Mouse (Mus musculus): ENCODE results near the gene Cntnap2.
"Not testable (repeated sequence)": the region's sequence is repeated elsewhere in the genome, so short reads cannot be mapped to it uniquely, and the experiment has no call there.

The Cntnap2 gene

GRCm38 (mm10) chr6:47175356-47176156, 2116.4 kb downstream of the Cntnap2 start:
- peak; percentile 79 for DNase-seq (ENCODE audit: low read depth, low spot score)

- DNase-seq (ENCODE audit: low read depth, low spot score) = not testable (repeated sequence)
Observed at GRCm38 (mm10) chr6:47176157-47176555, 2117.0 kb downstream of the Cntnap2 start.

DNA sequence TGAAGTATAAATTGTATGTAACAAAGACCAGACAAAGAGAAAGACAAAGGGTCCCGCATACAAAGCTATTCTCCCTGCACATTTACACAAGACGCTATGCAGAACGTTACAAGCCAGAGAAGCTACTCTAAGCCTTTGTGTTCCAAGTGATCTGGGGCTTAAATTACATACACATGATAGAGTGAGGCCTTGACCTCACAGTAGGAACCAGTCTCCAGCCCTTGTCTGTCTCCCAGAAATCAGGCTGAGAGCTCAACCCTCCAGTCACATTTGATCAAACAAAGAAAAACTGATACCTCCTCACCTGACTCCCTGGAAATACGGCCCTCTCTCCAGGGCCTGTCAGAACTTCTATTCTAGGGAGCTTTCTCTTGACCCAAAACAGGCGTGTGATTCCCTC, 2122.2 kb downstream of the Cntnap2 start:
- DNase-seq (ENCODE audit: low read depth, low spot score) = peak; percentile 76

DNA sequence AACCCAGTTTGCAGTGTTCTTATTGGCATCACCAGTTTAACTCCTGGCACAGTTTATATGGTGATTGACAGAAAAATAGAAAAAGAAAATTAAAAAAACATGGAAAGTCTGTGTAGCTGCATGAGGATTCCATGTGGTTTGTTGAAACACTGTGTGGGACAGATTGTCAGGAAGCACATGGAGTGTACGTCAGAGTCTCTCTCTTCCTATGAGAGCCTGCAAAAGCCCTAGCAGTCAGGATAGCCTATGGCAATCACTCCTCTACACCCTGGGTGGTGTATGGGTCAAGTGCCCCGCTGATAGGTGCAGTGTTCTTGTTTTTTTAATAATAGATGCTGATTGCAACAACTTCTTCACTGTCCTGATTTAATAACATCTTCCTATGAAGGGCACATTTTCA, 2123.1 kb downstream of the Cntnap2 start:
- DNase-seq (ENCODE audit: low read depth, low spot score) = peak; percentile 70

DNA sequence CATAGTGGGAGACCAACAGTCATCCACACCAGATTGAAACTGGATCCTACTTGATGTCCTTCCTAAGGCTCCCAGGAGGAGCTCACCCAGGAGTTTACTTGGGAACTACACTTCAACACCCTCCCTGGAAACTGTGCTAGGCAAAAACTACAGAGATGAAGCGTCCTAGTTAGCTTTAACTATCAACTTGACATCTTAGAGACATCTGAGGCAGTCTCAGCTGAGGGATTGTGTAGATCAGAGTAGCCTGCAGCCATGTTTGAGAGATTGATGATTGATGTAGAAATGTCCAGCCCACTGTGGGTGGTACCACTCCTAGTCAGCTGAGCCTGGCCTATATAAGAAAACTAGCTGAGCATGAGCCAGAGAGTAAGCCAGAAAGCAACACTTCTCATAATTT, 2123.6 kb downstream of the Cntnap2 start:
- DNase-seq (ENCODE audit: low read depth, low spot score) = peak; percentile 79

DNA sequence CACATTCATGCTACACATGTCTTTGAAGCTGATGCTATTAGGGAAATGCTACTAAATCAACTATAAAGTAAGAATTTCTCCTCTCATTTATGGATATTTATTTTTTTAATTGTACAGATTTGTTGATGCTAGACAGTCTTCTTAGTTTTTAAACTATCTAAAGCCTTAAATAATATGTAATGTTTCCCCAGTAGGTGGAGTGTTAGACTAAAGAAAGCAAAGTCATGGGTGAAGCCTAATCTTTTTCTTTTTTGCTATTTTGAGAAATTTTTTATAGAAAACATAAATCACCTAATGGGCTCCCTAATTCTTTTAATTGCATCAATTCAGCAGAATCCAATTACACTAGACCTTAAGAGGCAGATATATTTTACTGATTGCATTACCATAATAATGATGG, 2124.7 kb downstream of the Cntnap2 start:
- not testable (repeated sequence) for DNase-seq (ENCODE audit: low read depth, low spot score)

GRCm38 (mm10) chr6:47188193-47188592, 2129.0 kb downstream of the Cntnap2 start:
- peak; percentile 90 for DNase-seq (ENCODE audit: low read depth, low spot score)

- DNase-seq (ENCODE audit: low read depth, low spot score) = peak; percentile 84
Observed at GRCm38 (mm10) chr6:47188596-47188995, 2129.4 kb downstream of the Cntnap2 start.

- peak; percentile 92 for DNase-seq (ENCODE audit: low read depth, low spot score)
Observed at GRCm38 (mm10) chr6:47190282-47190681, 2131.1 kb downstream of the Cntnap2 start.

GRCm38 (mm10) chr6:47191277-47191800, 2132.2 kb downstream of the Cntnap2 start:
- peak; percentile 81 for DNase-seq (ENCODE audit: low read depth, low spot score)

- DNase-seq (ENCODE audit: low read depth, low spot score) = no peak
Observed at GRCm38 (mm10) chr6:47191940-47192339, 2132.8 kb downstream of the Cntnap2 start.

GRCm38 (mm10) chr6:47192478-47192877, 2133.3 kb downstream of the Cntnap2 start:
- DNase-seq (ENCODE audit: low read depth, low spot score) = no peak

GRCm38 (mm10) chr6:47197570-47197969, 2138.4 kb downstream of the Cntnap2 start:
- DNase-seq (ENCODE audit: low read depth, low spot score) = no peak

- no peak for DNase-seq (ENCODE audit: low read depth, low spot score)
Observed at GRCm38 (mm10) chr6:47200671-47201070, 2141.5 kb downstream of the Cntnap2 start.

- no peak for DNase-seq (ENCODE audit: low read depth, low spot score)
Observed at GRCm38 (mm10) chr6:47208031-47208430, 2148.9 kb downstream of the Cntnap2 start.

DNA sequence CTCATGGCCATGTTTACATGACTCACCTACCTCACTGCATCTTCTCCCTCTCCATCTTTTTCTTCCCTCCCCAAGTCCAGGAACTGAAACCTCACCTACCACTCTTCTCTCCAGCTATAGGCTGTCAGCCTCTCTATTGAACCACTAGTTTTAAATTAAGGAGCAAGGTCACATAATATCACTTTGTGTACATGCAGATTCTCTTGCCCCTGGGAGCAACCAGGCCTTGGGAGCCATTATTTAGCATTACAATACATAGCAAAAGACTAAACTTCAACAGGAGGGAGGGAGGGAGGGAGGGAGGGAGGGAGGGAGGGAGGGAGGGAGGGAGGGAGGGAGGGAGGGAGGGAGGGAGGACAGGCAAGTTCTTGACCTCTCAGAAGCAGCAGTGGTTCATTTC, 2155.6 kb downstream of the Cntnap2 start:
- DNase-seq (ENCODE audit: low read depth, low spot score) = peak; percentile 70

DNA sequence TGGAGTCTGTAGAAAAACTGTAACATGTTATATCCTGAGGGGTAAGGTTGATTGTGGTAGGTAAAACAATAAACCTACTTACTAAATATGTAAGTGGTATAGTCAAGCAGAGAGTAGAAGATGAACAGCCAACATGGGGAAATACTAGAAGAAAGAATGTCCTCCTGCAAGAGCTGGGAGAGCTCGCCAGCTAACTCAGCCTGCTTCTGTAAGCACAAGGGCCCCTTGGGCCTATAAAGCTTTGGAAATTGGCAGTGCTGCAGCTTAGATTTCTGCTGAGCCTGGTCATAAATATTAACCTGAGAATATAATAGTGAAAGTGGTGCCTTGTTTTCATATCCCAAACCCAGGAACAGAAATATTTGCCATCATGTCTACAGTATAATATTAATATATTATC, 2164.4 kb downstream of the Cntnap2 start:
- DNase-seq (ENCODE audit: low read depth, low spot score) = not testable (repeated sequence)

DNA sequence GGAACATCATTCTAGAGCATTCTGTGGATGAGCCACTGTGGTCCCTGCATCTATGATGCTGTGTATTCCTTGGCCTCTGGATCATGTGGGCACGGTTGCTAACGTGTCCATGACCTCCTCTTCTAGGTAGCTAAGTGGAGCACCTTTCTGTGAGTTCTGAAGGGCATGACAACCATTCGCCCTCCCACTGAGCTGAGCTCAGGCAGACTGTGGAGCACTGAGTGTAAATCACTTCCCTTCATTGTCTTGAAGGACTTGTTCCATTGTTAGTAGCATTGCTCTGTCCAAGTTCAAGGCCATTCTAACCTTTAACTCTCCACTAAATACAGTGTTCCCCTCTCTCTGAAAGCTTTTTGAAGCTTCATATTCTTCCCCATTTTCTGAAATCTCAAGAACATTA, 2166.2 kb downstream of the Cntnap2 start:
- DNase-seq (ENCODE audit: low read depth, low spot score) = peak; percentile 79

DNA sequence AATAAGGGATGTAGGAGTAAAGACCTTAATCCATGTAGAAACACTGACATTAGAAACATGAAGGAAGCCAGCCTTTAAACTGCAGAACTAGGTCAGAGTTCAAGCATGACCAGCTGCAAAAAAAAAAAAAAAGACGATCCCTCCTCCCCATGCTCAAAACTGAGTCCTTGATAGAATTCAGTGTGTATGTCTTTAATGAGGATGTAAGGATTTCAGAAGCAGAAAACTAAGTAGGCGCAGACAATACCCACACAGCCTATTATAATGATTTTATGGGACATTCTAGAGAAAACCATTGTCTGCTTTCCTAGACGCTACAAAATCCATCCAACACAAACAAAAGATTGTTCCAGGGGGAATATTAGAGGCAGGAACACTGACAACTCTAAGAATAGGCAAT, 2168.4 kb downstream of the Cntnap2 start:
- no peak for DNase-seq (ENCODE audit: low read depth, low spot score)

GRCm38 (mm10) chr6:47228676-47229317, 2169.6 kb downstream of the Cntnap2 start:
- DNase-seq (ENCODE audit: low read depth, low spot score) = no peak

DNA sequence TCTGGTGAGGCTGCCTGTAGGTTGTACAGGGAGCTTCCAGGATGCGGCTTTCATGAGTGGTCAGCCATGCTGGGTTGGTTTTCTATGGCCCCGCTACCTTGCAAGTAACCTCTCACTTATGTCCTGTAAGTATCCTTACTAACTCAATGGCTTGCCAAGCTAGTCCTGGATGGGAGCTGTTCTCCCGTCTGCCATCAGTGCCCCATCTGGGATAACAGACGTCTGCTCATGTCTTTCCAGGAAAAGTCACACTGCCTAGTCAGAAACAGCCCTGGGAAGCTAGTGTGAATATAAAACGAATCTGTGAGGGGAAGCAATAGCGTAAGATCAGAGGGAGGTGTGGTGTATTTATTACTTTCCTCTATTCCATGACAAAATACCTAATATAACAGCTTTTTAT, 2172.4 kb downstream of the Cntnap2 start:
- DNase-seq (ENCODE audit: low read depth, low spot score) = no peak

DNA sequence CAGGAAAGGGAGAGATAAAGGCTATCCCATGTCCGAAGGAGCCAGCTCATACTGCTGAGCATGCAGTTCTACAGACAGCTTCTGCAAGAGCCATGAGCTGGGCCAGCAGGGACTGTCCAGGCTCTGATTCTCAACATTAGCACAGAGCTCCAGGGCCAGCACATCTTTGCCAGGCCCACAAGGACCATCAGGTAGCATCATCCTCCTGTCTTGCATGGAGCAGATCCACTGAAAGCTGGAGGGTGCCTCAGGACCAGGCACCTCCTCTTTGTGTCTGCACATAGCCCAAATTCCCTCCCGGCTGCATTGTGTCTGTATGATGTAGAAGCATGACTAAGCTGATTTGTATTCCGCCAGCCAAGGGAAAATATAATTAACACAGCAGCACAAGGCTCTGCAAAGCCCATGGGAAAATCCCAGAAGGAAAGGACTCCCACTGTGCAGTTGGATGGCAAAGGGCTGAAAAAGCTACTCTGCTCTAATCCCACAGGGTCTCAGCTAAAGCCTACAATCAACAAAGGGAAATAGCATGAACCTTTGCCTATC, 2180.3 kb downstream of the Cntnap2 start:
- DNase-seq (ENCODE audit: low read depth, low spot score) = no peak

- no peak for DNase-seq (ENCODE audit: low read depth, low spot score)
Observed at GRCm38 (mm10) chr6:47241379-47241778, 2182.2 kb downstream of the Cntnap2 start.
